Mouse (Mus musculus): ENCODE measurements around the gene Hoxd13. TPM values are rescaled to one million over a fixed set of nuclear protein-coding genes. Genes with fewer than 3 reads are reported as not detected.
A peak's percentile ranks its signal among the peaks of the same experiment; 100 is the strongest.

The Hoxd13 gene
- polyA plus RNA-seq, 1 experiment from 2014 or later = 0.08 TPM

DNA sequence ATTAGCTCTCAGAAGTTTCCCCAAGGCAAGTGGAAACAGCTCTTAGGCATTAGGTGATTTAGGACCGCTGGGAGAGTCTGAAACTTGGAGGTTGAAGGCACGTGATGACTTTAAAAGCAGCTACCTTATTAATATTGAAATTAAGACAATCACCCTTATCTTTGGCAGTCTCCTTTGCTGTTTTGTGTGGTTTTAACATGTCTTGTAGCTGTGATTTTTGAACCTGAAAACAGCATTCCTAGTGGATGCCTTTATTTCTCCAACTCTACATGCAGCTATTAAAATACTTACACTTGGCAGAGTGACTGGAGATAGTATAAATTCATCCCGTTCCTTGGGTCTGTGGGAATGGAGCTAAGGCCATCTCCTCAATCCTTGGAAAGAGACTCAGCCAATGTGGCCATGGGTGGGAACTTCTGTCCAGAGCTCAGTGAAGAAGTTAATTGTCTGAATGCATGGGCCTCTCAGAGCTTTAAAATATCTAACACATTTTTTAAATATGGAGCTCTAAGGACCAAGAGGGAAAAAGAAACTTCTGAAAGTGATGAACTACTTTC is 2.6 kb downstream of the Hoxd13 start:
- no peaks in the 10 kb centered on the region for H3K9me3 ChIP-seq (ENCODE audit: control insufficient read depth, low read length)
- peaks cover 4% of the 10 kb centered on the region; the same call in 1 of the 2 replicates for H3K4me1 ChIP-seq (replicated peaks; ENCODE audit: control insufficient read depth, insufficient read depth, low read length)
- no peak overlapping the region for H3K4me3 ChIP-seq (replicated peaks; ENCODE audit: low read length)
- no peak overlapping the region for H3K27ac ChIP-seq
- 2% methylated on average over 3 of the region's 3 CpGs for WGBS
- peaks cover 98% of the 10 kb centered on the region for H3K27me3 ChIP-seq (ENCODE audit: control insufficient read depth, insufficient read depth, low read length)
- no peak overlapping the region for H3K4me2 ChIP-seq (replicated peaks)
- no peaks in the 10 kb centered on the region for H3K36me3 ChIP-seq (replicated peaks; ENCODE audit: control insufficient read depth, insufficient read depth)
- H3K9ac ChIP-seq = no peak overlapping the region
- ATAC-seq (ENCODE audit: low FRiP score) = no peak
- no peak for DNase-seq (ENCODE audit: low spot score)

- H3K27ac ChIP-seq = no peak overlapping the region
- H3K4me3 ChIP-seq (replicated peaks; ENCODE audit: low read length) = no peak overlapping the region
- H3K4me2 ChIP-seq (replicated peaks) = no peak overlapping the region
- H3K27me3 ChIP-seq (ENCODE audit: control insufficient read depth, insufficient read depth, low read length) = peaks cover 98% of the 10 kb centered on the region
- no peaks in the 10 kb centered on the region for H3K36me3 ChIP-seq (replicated peaks; ENCODE audit: control insufficient read depth, insufficient read depth)
- peaks cover 4% of the 10 kb centered on the region; the same call in 1 of the 2 replicates for H3K4me1 ChIP-seq (replicated peaks; ENCODE audit: control insufficient read depth, insufficient read depth, low read length)
- H3K9ac ChIP-seq = no peak overlapping the region
- WGBS = 6% methylated on average over 5 of the region's 5 CpGs
- no peak for ATAC-seq (ENCODE audit: low FRiP score)
- DNase-seq (ENCODE audit: low spot score) = no peak
- H3K9me3 ChIP-seq (ENCODE audit: control insufficient read depth, low read length) = no peaks in the 10 kb centered on the region
Observed at GRCm38 (mm10) chr2:74671847-74672246, 3.7 kb downstream of the Hoxd13 start.

DNA sequence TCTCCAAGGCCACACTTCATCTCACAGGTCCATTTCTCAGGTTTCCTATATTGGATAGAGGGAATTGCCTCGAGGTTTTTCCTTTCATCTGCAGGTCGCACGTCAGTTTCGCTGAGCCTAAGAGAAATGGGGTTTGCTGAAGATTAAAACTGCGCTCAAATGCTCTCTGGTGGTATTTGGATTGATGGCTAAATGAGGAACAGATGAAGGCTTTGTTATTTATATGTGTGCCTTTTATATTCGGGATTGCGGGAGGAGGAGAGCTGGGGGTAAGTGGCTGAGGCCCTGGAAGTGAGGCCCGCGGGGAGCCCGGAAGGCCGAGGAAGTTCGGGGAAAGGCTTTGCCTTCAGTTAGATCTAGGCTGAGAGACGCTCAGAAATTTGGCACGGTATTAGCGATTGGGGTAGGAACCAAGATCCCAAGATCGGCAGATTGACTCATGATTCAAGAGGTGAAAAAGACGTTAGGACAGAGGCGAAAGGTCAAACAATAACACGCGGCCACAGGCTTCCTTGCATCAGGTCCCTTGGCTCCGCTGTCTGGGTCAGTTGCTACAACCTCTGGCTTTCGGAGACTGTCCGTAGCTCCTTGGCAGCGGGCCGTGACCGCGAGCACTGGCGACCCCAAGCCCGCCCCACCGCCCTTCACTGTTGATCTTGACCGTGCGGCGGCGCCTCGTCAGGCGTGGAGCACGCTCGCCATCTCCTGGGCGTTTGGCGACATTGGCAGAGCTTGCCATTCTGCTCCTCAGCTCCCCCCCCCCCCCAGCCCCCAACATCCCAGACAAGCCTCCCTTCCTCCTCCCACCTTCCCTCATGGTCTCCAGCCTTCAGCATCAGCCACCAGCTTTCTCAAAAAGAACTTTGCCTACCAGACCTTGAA is 4.6 kb downstream of the Hoxd13 start:
- peak; percentile 55; the same call in 1 of the 2 replicates for ATAC-seq (ENCODE audit: low FRiP score)
- peak overlapping the region; percentile 22 for H3K4me3 ChIP-seq (replicated peaks; ENCODE audit: low read length)
- peak; percentile 75 for DNase-seq (ENCODE audit: low spot score)
- H3K27me3 ChIP-seq (ENCODE audit: control insufficient read depth, insufficient read depth, low read length) = peaks cover 98% of the 10 kb centered on the region
- H3K27ac ChIP-seq = no peak overlapping the region
- H3K36me3 ChIP-seq (replicated peaks; ENCODE audit: control insufficient read depth, insufficient read depth) = no peaks in the 10 kb centered on the region
- peaks cover 4% of the 10 kb centered on the region; the same call in 1 of the 2 replicates for H3K4me1 ChIP-seq (replicated peaks; ENCODE audit: control insufficient read depth, insufficient read depth, low read length)
- no peak overlapping the region for H3K9ac ChIP-seq
- no peaks in the 10 kb centered on the region for H3K9me3 ChIP-seq (ENCODE audit: control insufficient read depth, low read length)
- WGBS = 1% methylated on average over 40 of the region's 40 CpGs
- peak overlapping the region; percentile 39 for H3K4me2 ChIP-seq (replicated peaks)

- Histone ChIP-seq H3K27me3 (ENCODE audit: control insufficient read depth, insufficient read depth, low read length) (peaks cover 100% of the 10 kb centered on the region), H3K4me3 (replicated peaks; ENCODE audit: low read length) (no peak overlapping the region), H3K36me3 (replicated peaks; ENCODE audit: control insufficient read depth, insufficient read depth) (no peaks in the 10 kb centered on the region), H3K9me3 (ENCODE audit: control insufficient read depth, low read length) (no peaks in the 10 kb centered on the region), H3K9ac (no peak overlapping the region), H3K27ac (no peak overlapping the region), H3K4me1 (replicated peaks; ENCODE audit: control insufficient read depth, insufficient read depth, low read length) (no peaks in the 10 kb centered on the region; the same call in 1 of the 2 replicates), H3K4me2 (replicated peaks) (no peak overlapping the region)
- ATAC-seq (ENCODE audit: low FRiP score) = no peak
- DNase-seq (ENCODE audit: low spot score) = no peak
- 1% methylated on average over 24 of the region's 24 CpGs for WGBS
Observed at GRCm38 (mm10) chr2:74673835-74674425, 5.8 kb downstream of the Hoxd13 start.

- H3K4me2 ChIP-seq (replicated peaks) = no peak within 1 kb of the TSS
- no peaks in the 10 kb centered on the region for H3K9me3 ChIP-seq (ENCODE audit: control insufficient read depth, low read length)
- H3K4me1 ChIP-seq (replicated peaks; ENCODE audit: control insufficient read depth, insufficient read depth, low read length) = no peaks in the 10 kb centered on the region; the same call in 1 of the 2 replicates
- no peaks in the 10 kb centered on the region for H3K36me3 ChIP-seq (replicated peaks; ENCODE audit: control insufficient read depth, insufficient read depth)
- H3K27ac ChIP-seq = no peak within 1 kb of the TSS
- DNase-seq (ENCODE audit: low spot score) (no peak), ATAC-seq (ENCODE audit: low FRiP score) (no peak)
- H3K27me3 ChIP-seq (ENCODE audit: control insufficient read depth, insufficient read depth, low read length) = peaks cover 100% of the 10 kb centered on the region
- 1% methylated on average over 47 of the region's 47 CpGs for WGBS
- H3K9ac ChIP-seq = no peak within 1 kb of the TSS
- no peak within 1 kb of the TSS for H3K4me3 ChIP-seq (replicated peaks; ENCODE audit: low read length)
Observed at GRCm38 (mm10) chr2:74674881-74675665, 7.0 kb downstream of the Hoxd13 start, which contains the start of gene Hoxd12. Gene Hoxd12, plus strand, starts transcription at chr2:74675013.

- no peak for ATAC-seq (ENCODE audit: low FRiP score)
Observed at GRCm38 (mm10) chr2:74675666-74676282, 7.7 kb downstream of the Hoxd13 start.

GRCm38 (mm10) chr2:74676376-74677052 is 8.4 kb downstream of the Hoxd13 start:
- H3K4me3 ChIP-seq (replicated peaks; ENCODE audit: low read length) = no peak overlapping the region
- no peaks in the 10 kb centered on the region for H3K36me3 ChIP-seq (replicated peaks; ENCODE audit: control insufficient read depth, insufficient read depth)
- no peak overlapping the region for H3K9ac ChIP-seq
- H3K4me2 ChIP-seq (replicated peaks) = no peak overlapping the region
- peaks cover 100% of the 10 kb centered on the region for H3K27me3 ChIP-seq (ENCODE audit: control insufficient read depth, insufficient read depth, low read length)
- WGBS = 5% methylated on average over 9 of the region's 9 CpGs
- ATAC-seq (ENCODE audit: low FRiP score) (no peak), DNase-seq (ENCODE audit: low spot score) (no peak)
- no peaks in the 10 kb centered on the region for H3K9me3 ChIP-seq (ENCODE audit: control insufficient read depth, low read length)
- no peak overlapping the region for H3K27ac ChIP-seq
- H3K4me1 ChIP-seq (replicated peaks; ENCODE audit: control insufficient read depth, insufficient read depth, low read length) = no peaks in the 10 kb centered on the region; the same call in 1 of the 2 replicates

More at GRCm38 (mm10) chr2:74675666-74676282, 7.7 kb downstream of the Hoxd13 start:
- H3K36me3 ChIP-seq (replicated peaks; ENCODE audit: control insufficient read depth, insufficient read depth) = no peaks in the 10 kb centered on the region
- 5% methylated on average over 24 of the region's 24 CpGs for WGBS
- H3K9ac ChIP-seq = no peak overlapping the region
- H3K27ac ChIP-seq = no peak overlapping the region
- H3K4me2 ChIP-seq (replicated peaks) = no peak overlapping the region
- peaks cover 100% of the 10 kb centered on the region for H3K27me3 ChIP-seq (ENCODE audit: control insufficient read depth, insufficient read depth, low read length)
- H3K9me3 ChIP-seq (ENCODE audit: control insufficient read depth, low read length) = no peaks in the 10 kb centered on the region
- no peak overlapping the region for H3K4me3 ChIP-seq (replicated peaks; ENCODE audit: low read length)
- no peaks in the 10 kb centered on the region; the same call in 1 of the 2 replicates for H3K4me1 ChIP-seq (replicated peaks; ENCODE audit: control insufficient read depth, insufficient read depth, low read length)
- no peak for DNase-seq (ENCODE audit: low spot score)

GRCm38 (mm10) chr2:74677106-74677505 is 9.0 kb downstream of the Hoxd13 start:
- Histone ChIP-seq H3K4me2 (replicated peaks) (no peak overlapping the region), H3K27ac (no peak overlapping the region), H3K9me3 (ENCODE audit: control insufficient read depth, low read length) (no peaks in the 10 kb centered on the region), H3K4me1 (replicated peaks; ENCODE audit: control insufficient read depth, insufficient read depth, low read length) (no peaks in the 10 kb centered on the region; the same call in 1 of the 2 replicates), H3K4me3 (replicated peaks; ENCODE audit: low read length) (no peak overlapping the region), H3K36me3 (replicated peaks; ENCODE audit: control insufficient read depth, insufficient read depth) (no peaks in the 10 kb centered on the region), H3K27me3 (ENCODE audit: control insufficient read depth, insufficient read depth, low read length) (peaks cover 100% of the 10 kb centered on the region), H3K9ac (no peak overlapping the region)
- WGBS = 6% methylated on average over 2 of the region's 2 CpGs
- DNase-seq (ENCODE audit: low spot score) = no peak
- ATAC-seq (ENCODE audit: low FRiP score) = no peak
